Mouse (Mus musculus) MEL (cell line): Measurements from ENCODE around the gene Sarnp. TPM values are rescaled to one million over a fixed set of nuclear protein-coding genes. Genes with fewer than 3 reads are reported as not detected.

Experiments used
- DNase-seq: peaks from one replicate; pipeline ENCODE4 v3.0.0; 2011; ENCODE audit warnings: low read depth, low spot score
- H3K27ac ChIP-seq: 2 replicates; pipeline ENCODE4 v1.5.1; 2012; ENCODE audit warnings: low read depth, mild to moderate bottlenecking, control low read depth, low read length, moderate library complexity; ENCODE audit not compliant: control insufficient read depth
- H3K27me3 ChIP-seq, 2 experiments: fragments of 150-350 bp in 1 of 2; sonication (generic) in 1 of 2; 2 replicates each; pipeline ENCODE4 v1.6.1; 2012; ENCODE audit warnings: low read length in 2 of 2, mild to moderate bottlenecking in 2 of 2, improper control_type of control experiment in 1 of 2, moderate library complexity in 1 of 2; ENCODE audit not compliant: insufficient read depth in 2 of 2, control insufficient read depth in 1 of 2
- H3K36me3 ChIP-seq, 2 experiments: 2 replicates each; pipeline ENCODE4 v1.6.1; 2012 to 2014; ENCODE audit warnings: low read length in 2 of 2, improper control_type of control experiment in 1 of 2, inconsistent platforms in 1 of 2, mild to moderate bottlenecking in 1 of 2; ENCODE audit not compliant: insufficient read depth in 2 of 2, control insufficient read depth in 1 of 2
- H3K4me1 ChIP-seq, 2 experiments: fragments of 150-350 bp in 1 of 2; sonication (generic) in 1 of 2; 2 replicates each; pipeline ENCODE4 v1.6.1; 2012; ENCODE audit warnings: low read length in 2 of 2, improper control_type of control experiment in 1 of 2, mild to moderate bottlenecking in 1 of 2; ENCODE audit not compliant: insufficient read depth in 2 of 2, control insufficient read depth in 1 of 2
- H3K4me3 ChIP-seq, 2 experiments: fragments of 150-350 bp in 1 of 2; sonication (generic) in 1 of 2; 2 replicates each; pipeline ENCODE4 v1.5.1; 2012; ENCODE audit warnings: low read depth in 2 of 2, low read length in 2 of 2, mild to moderate bottlenecking in 2 of 2, moderate library complexity in 2 of 2, control low read depth in 1 of 2, improper control_type of control experiment in 1 of 2; ENCODE audit not compliant: control insufficient read depth in 1 of 2, insufficient read depth in 1 of 2
- H3K79me2 ChIP-seq: 2 replicates; pipeline ENCODE4 v1.6.1; 2012; ENCODE audit warnings: mild to moderate bottlenecking, low read length, moderate library complexity; ENCODE audit not compliant: control insufficient read depth, poor library complexity, insufficient read depth
- H3K9ac ChIP-seq: 2 replicates; pipeline ENCODE4 v1.6.1; 2012; ENCODE audit warnings: low read depth, mild to moderate bottlenecking, control low read depth, low read length, moderate library complexity; ENCODE audit not compliant: control insufficient read depth, poor library complexity, severe bottlenecking
- H3K9me3 ChIP-seq: fragments of 150-350 bp; sonication (generic); replicated peaks from 2 replicates; pipeline ENCODE4 v1.6.1; 2012; ENCODE audit warnings: mild to moderate bottlenecking, low read length, improper control_type of control experiment, moderate library complexity; ENCODE audit not compliant: insufficient read depth
- CTCF ChIP-seq, 3 experiments: IDR thresholded peaks in 2 of 3; conservative IDR thresholded peaks in 1 of 3; 2 replicates each; pipeline ENCODE4 v1.5.1; 2011 to 2012; ENCODE audit warnings: low read length in 3 of 3, low read depth in 2 of 3, mild to moderate bottlenecking in 2 of 3, improper control_type of control experiment in 1 of 3, inconsistent platforms in 1 of 3, mixed read lengths in 1 of 3, moderate library complexity in 1 of 3; ENCODE audit not compliant: control insufficient read depth in 1 of 3, insufficient read depth in 1 of 3, poor library complexity in 1 of 3, severe bottlenecking in 1 of 3
- HCFC1 ChIP-seq: IDR thresholded peaks from 2 replicates; pipeline ENCODE4 v1.6.1; 2012; ENCODE audit warnings: low read depth, mild to moderate bottlenecking, inconsistent platforms, low read length, improper control_type of control experiment, moderate library complexity
- JUND ChIP-seq: IDR thresholded peaks from 2 replicates; pipeline ENCODE4 v1.6.1; 2011; ENCODE audit warnings: low read depth, mild to moderate bottlenecking, improper control_type of control experiment, low read length
- KAT2A ChIP-seq: conservative IDR thresholded peaks from 2 replicates; pipeline ENCODE4 v1.6.1; 2012; ENCODE audit warnings: low read depth, low read length, improper control_type of control experiment, inconsistent platforms
- MAX ChIP-seq: IDR thresholded peaks from 2 replicates; pipeline ENCODE4 v1.6.1; 2011; ENCODE audit warnings: low read length, improper control_type of control experiment
- MAZ ChIP-seq: IDR thresholded peaks from 2 replicates; pipeline ENCODE4 v1.6.1; 2012; ENCODE audit warnings: low read depth, mild to moderate bottlenecking, inconsistent platforms, low read length, improper control_type of control experiment
- MEF2A ChIP-seq: IDR thresholded peaks from 2 replicates; pipeline ENCODE4 v1.6.1; 2014; ENCODE audit warnings: low read depth, mild to moderate bottlenecking, inconsistent platforms, low read length, improper control_type of control experiment; ENCODE audit not compliant: poor library complexity, insufficient replicate concordance, severe bottlenecking; ENCODE audit errors: extremely low read depth
- MXI1 ChIP-seq: IDR thresholded peaks from 2 replicates; pipeline ENCODE4 v1.6.1; 2011; ENCODE audit warnings: mild to moderate bottlenecking, low read depth, low read length, improper control_type of control experiment
- NRF1 ChIP-seq: IDR thresholded peaks from 2 replicates; pipeline ENCODE4 v1.6.1; 2014; ENCODE audit warnings: low read depth, mild to moderate bottlenecking, inconsistent platforms, low read length, improper control_type of control experiment, moderate library complexity; ENCODE audit not compliant: poor library complexity, insufficient read depth, severe bottlenecking
- POLR2AphosphoS5 ChIP-seq: IDR thresholded peaks from 2 replicates; pipeline ENCODE4 v1.6.1; 2012; ENCODE audit warnings: low read depth, borderline replicate concordance, mild to moderate bottlenecking, inconsistent platforms, low read length, moderate library complexity, mixed read lengths
- RAD21 ChIP-seq: IDR thresholded peaks from 2 replicates; pipeline ENCODE4 v1.6.1; 2011; ENCODE audit warnings: mild to moderate bottlenecking, low read depth, low read length, improper control_type of control experiment
- SIN3A ChIP-seq: IDR thresholded peaks from 2 replicates; pipeline ENCODE4 v1.6.1; 2012; ENCODE audit warnings: low read length, improper control_type of control experiment, inconsistent platforms
- SMC3 ChIP-seq: IDR thresholded peaks from 2 replicates; pipeline ENCODE4 v1.6.1; 2011; ENCODE audit warnings: low read depth, low read length, improper control_type of control experiment
- ZC3H11A ChIP-seq: IDR thresholded peaks from 2 replicates; pipeline ENCODE4 v1.6.1; 2012; ENCODE audit warnings: low read depth, mild to moderate bottlenecking, inconsistent platforms, low read length, improper control_type of control experiment
- ZNF384 ChIP-seq: IDR thresholded peaks from 2 replicates; pipeline ENCODE4 v1.6.1; 2012; ENCODE audit warnings: low read depth, mild to moderate bottlenecking, inconsistent platforms, low read length, improper control_type of control experiment
- polyA plus RNA-seq, 2 experiments: library from polyadenylated mRNA; stranded (reverse) in 1 of 2; unstranded in 1 of 2; fragments of >175 nt in 1 of 2; fragments of >200 nt in 1 of 2; gene quantifications; 2 replicates each; pipeline versions ENCODE4 v1.2.1 to v1.2.4; 2012; ENCODE audit warnings: low replicate concordance in 2 of 2, low read depth in 1 of 2; ENCODE audit not compliant: insufficient read length in 2 of 2, insufficient read depth in 1 of 2, missing spikeins in 1 of 2
- total RNA-seq: library from RNA; depleted of rRNA; stranded (reverse); fragments of 300-350 nt; gene quantifications from 2 replicates; pipeline ENCODE4 v1.2.3, GENCODE M21; 2012

Sarnp gene
- total and polyA plus RNA-seq, 3 experiments = 103 to 1,007 (median 189) TPM

- no peaks in the 10 kb centered on the region for H3K36me3 ChIP-seq
- H3K27me3 ChIP-seq = peaks cover 0 to 1% of the 10 kb centered on the region in 2 experiments; a peak in 2 of 4 replicates
Observed at GRCm38 (mm10) chr10:128912791-128913190, 95.7 kb downstream of the Sarnp start.

GRCm38 (mm10) chr10:128913219-128913618 lies 96.1 kb downstream of the Sarnp start:
- Histone ChIP-seq H3K36me3 (no peaks in the 10 kb centered on the region), H3K4me3 (no peak overlapping the region), H3K27ac (no peak overlapping the region)
- TF ChIP-seq ZC3H11A = peak; percentile 63
- 0 out of 2 replicates have a peak, but pooled peaks have one; percentile 26 for TF ChIP-seq HCFC1
- TF ChIP-seq JUND = 0 out of 2 replicates have a peak, but pooled peaks have one; percentile 20
- TF ChIP-seq ZNF384 = 0 out of 2 replicates have a peak, but pooled peaks have one; percentile 25
- peak; percentile 84 for TF ChIP-seq SMC3
- TF ChIP-seq NRF1 = no peak
- peak; percentile 71 for TF ChIP-seq RAD21
- TF ChIP-seq MAX = no peak
- TF ChIP-seq CTCF (IDR thresholded peaks at IDR 0.05 in 2 of 3, conservative IDR thresholded peaks at IDR 0.05 in 1 of 3; ENCODE audit: control insufficient read depth in 1 of 3, insufficient read depth in 1 of 3, low read depth in 2 of 3, low read length in 3 of 3, poor library complexity in 1 of 3, severe bottlenecking in 1 of 3) = peak; percentile 96 to 100 (median 96)
- no peak for TF ChIP-seq KAT2A
- no peak for TF ChIP-seq MAZ
- no peak for TF ChIP-seq MEF2A
- no peak for TF ChIP-seq SIN3A
- TF ChIP-seq, all 39 proteins: peak for 7
- peak; percentile 87 for DNase-seq
- no peaks in the 10 kb centered on the region for H3K4me1 ChIP-seq
- no peak overlapping the region for H3K9ac ChIP-seq
- H3K9me3 ChIP-seq = no peaks in the 10 kb centered on the region
- no peaks in the 10 kb centered on the region for H3K79me2 ChIP-seq
- H3K27me3 ChIP-seq = peaks cover 0 to 1% of the 10 kb centered on the region in 2 experiments; a peak in 1 of 4 replicates

More at GRCm38 (mm10) chr10:128912791-128913190, 95.7 kb downstream of the Sarnp start:
- H3K27ac ChIP-seq = no peak overlapping the region
- no peak overlapping the region for H3K9ac ChIP-seq
- H3K9me3 ChIP-seq = no peaks in the 10 kb centered on the region
- H3K4me1 ChIP-seq = no peaks in the 10 kb centered on the region
- no peaks in the 10 kb centered on the region for H3K79me2 ChIP-seq
- no peak for DNase-seq
- no peak for TF ChIP-seq MAX
- TF ChIP-seq ZNF384 = no peak
- TF ChIP-seq MXI1 = no peak
- TF ChIP-seq CTCF (IDR thresholded peaks at IDR 0.05 in 2 of 3, conservative IDR thresholded peaks at IDR 0.05 in 1 of 3; ENCODE audit: control insufficient read depth in 1 of 3, insufficient read depth in 1 of 3, low read depth in 2 of 3, low read length in 3 of 3, poor library complexity in 1 of 3, severe bottlenecking in 1 of 3) = no peak
- no peak for TF ChIP-seq POLR2AphosphoS5
- no peak overlapping the region for H3K4me3 ChIP-seq
